Mouse (Mus musculus) cerebellum, postnatal 4 days (tissue): Measurements from ENCODE around the gene Exosc1.

ENCODE experiments used
- DNase-seq, 2 experiments: peaks; one replicate each; pipeline ENCODE4 v3.0.0; 2022; ENCODE audit warnings: low spot score in 2 of 2, mixed read lengths in 1 of 2

Exosc1 gene

GRCm38 (mm10) chr19:41913774-41914591, 19.2 kb downstream of the Exosc1 start:
- no peak for DNase-seq

GRCm38 (mm10) chr19:41912121-41913080, 20.8 kb downstream of the Exosc1 start:
- DNase-seq: peak in 1 of 2 experiments; percentile 49

- peak; percentile 94 to 97 for DNase-seq
Observed at GRCm38 (mm10) chr19:41911178-41912073, 21.8 kb downstream of the Exosc1 start, which contains the start of gene Pgam1. Gene Pgam1 (plus strand): TSS chr19:41911923.

- DNase-seq: no peak
Observed at GRCm38 (mm10) chr19:41910396-41910795, 22.8 kb downstream of the Exosc1 start.

- DNase-seq: no peak
Observed at GRCm38 (mm10) chr19:41908736-41909135, 24.5 kb downstream of the Exosc1 start.

GRCm38 (mm10) chr19:41907079-41907760, 26.0 kb downstream of the Exosc1 start:
- no peak for DNase-seq

- DNase-seq: no peak
Observed at GRCm38 (mm10) chr19:41906311-41907078, 26.7 kb downstream of the Exosc1 start.

- DNase-seq: no peak
Observed at GRCm38 (mm10) chr19:41905246-41905645, 28.0 kb downstream of the Exosc1 start.

- DNase-seq: no peak
Observed at GRCm38 (mm10) chr19:41902848-41903593, 30.2 kb downstream of the Exosc1 start.

- DNase-seq: no peak
Observed at GRCm38 (mm10) chr19:41901696-41902095, 31.5 kb downstream of the Exosc1 start.

- DNase-seq: no peak
Observed at GRCm38 (mm10) chr19:41900495-41901090, 32.6 kb downstream of the Exosc1 start.

GRCm38 (mm10) chr19:41898860-41899259, 34.4 kb downstream of the Exosc1 start:
- peak in 1 of 2 experiments; percentile 9 for DNase-seq

- DNase-seq: no peak
Observed at GRCm38 (mm10) chr19:41896319-41896711, 36.9 kb downstream of the Exosc1 start.

GRCm38 (mm10) chr19:41895460-41896318, 37.5 kb downstream of the Exosc1 start, which contains the start of gene Rrp12:
Gene Rrp12 (minus strand): TSS chr19:41896173.
- DNase-seq: peak; percentile 31 to 63

GRCm38 (mm10) chr19:41894959-41895358, 38.3 kb downstream of the Exosc1 start:
- no peak for DNase-seq

GRCm38 (mm10) chr19:41888191-41888590, 45.0 kb downstream of the Exosc1 start:
- no peak for DNase-seq

- DNase-seq: no peak
Observed at GRCm38 (mm10) chr19:41883882-41884281, 49.3 kb downstream of the Exosc1 start.

- no peak for DNase-seq
Observed at GRCm38 (mm10) chr19:41881842-41882241, 51.4 kb downstream of the Exosc1 start.
